Mouse (Mus musculus) retina, embryonic 14.5 days (tissue): ENCODE data around the gene 5430427O19Rik.

Experiments
- DNase-seq: peaks from one replicate; pipeline ENCODE4 v3.0.0-alpha.2; 2015; ENCODE audit warnings: low spot score

5430427O19Rik gene

DNA sequence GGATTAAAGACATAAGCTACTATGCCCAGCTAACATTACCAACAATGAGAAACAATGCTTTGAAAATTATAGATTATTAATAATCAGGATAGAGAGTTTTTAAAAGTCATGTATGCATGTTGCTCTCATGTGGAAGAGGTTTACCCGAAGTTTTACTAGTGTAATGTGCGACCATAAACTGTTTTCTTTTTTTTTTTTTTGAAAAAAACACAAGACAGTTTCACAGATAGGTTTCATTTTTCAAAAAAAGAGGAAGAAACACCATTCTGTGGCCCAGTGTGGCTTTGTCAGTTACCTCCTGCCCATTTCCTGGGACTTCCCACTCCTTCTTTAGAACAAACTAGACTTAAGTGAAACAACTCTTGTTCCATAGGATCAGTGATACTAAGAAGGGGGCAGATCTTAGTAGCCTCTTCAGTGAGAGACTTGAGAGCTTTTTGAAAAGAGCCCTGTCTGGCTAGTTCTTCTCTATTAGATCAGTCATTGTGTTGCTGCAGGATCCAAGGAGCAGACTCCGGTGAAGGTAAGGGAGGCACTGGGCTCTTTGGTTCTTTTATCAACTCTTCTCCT lies at the start of gene 5430427O19Rik:
Gene 5430427O19Rik (plus strand): TSS at position 441 of the 570 bp plus-strand sequence.
- no peak for DNase-seq

GRCm38 (mm10) chrX:85827719-85828453 lies 42.3 kb upstream of the 5430427O19Rik start:
- no peak for DNase-seq

DNA sequence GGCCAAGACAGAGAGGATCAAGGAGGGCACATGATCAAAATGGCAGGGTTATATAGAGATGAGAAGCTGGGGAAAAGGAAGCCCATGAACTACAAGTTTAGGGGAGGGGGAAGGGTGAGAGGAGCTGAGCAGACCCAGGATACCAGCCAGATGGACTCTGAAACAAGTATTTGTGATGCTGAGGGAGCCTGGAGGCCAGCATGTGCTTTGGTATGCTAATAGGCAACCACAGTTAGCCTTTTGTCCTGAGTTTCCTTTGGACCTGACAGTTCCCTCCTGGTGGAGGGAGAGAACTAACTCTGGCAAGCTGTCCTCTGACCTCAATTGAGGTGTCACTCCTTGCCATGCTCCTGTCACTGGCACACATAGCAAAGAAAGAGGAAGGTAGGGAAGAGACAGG lies 41.2 kb upstream of the 5430427O19Rik start:
- DNase-seq, result no peak

- no peak for DNase-seq
Measured at GRCm38 (mm10) chrX:85839174-85839573, 31.0 kb upstream of the 5430427O19Rik start.

DNA sequence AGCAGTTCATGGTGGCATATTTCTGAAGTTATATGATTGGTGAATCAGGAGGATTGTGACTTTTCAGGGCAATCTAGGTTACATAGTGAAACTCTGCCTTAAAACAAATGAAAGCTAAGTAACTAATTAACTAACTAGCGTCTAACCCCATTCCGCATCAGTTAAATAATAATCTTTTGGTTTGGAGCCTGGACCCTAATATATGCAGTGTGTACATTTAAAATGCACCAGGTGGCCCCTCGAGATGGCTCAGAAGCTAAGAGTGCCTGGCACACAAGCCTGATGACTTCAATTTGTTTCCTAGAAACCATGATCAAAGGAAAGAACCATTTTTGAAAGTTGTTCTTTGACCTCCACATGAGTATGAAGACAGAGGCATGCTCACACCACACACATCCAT lies 14.2 kb upstream of the 5430427O19Rik start:
- DNase-seq, result no peak

DNA sequence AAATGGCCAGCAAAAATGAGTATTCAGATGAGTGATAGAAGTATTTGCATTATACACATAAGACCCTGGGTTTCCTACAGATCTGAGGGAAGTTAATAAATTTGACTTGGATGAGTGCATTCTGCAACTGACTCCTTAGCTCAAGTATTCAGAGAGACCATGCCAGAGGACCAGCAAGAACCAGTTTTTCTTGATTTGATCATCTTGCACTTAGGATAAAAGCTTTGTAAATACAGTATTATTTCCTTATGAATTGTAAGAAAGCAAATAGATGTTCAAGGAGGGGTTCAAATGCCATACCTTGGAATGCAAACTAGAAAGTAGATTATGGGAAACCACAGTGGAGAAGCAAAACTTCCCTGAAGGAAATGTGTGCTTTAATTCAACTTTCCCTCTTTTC lies 13.0 kb upstream of the 5430427O19Rik start:
- DNase-seq, result no peak

DNA sequence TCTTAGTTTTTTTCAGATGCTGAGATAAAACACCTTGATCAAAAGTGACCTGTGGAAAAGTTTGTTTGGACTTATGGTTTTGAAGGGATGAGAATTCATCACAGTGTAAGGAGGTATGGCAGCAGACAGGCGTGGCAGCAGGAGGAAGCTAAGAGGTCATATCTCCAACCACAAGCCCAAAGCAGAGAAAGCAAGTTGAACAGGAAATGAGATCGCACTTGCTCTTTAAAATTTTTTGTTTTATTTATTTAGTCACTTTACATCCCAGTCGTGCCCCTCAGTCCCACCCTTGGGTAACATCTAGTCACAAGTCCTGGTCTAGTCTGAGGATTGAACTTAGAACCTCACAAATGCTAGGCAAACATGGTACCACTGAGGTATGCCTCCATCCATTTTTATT lies 2.1 kb upstream of the 5430427O19Rik start:
- DNase-seq, result no peak

GRCm38 (mm10) chrX:85871371-85872056 lies 1.4 kb downstream of the 5430427O19Rik start:
- no peak for DNase-seq

DNA sequence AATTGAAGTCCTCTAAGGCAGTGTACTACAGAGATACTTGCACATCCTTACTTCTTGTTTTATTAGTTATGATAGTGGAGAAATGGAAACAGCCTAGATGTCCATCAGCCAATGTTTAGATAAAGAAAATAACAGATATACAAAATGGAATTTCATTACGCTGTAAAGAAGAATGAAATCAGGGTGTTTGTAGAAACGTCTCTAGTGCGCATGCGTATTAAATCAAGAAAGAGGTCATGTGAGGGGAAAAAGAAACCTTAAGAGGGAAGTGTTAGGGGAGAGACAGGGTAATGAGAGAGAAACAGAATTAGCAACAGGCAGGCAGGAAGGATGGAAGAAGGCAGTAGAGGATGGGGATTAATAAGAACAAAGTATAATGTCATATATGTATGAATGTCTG lies 4.2 kb downstream of the 5430427O19Rik start:
- no peak for DNase-seq

DNA sequence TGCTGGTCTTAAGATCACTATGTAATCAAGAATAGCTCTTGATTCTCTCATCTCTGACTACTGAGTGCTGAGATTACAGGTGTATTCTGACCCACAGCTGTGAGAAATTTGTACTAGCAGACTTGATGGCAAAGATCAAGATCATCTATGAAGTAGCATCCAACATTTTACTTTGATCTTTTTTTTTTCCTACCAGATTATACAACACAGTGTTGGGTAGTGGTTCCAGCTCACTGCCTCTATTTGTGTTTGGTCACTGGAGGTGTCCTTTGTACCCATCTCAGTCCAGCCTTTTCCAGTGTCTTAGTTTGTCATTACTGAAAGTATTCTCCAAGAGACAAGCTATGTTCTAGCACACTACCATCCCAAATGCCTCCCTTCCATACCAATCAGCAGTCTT lies 5.8 kb downstream of the 5430427O19Rik start:
- DNase-seq, result no peak

- no peak for DNase-seq
Measured at GRCm38 (mm10) chrX:85877747-85878146, 7.6 kb downstream of the 5430427O19Rik start.

DNA sequence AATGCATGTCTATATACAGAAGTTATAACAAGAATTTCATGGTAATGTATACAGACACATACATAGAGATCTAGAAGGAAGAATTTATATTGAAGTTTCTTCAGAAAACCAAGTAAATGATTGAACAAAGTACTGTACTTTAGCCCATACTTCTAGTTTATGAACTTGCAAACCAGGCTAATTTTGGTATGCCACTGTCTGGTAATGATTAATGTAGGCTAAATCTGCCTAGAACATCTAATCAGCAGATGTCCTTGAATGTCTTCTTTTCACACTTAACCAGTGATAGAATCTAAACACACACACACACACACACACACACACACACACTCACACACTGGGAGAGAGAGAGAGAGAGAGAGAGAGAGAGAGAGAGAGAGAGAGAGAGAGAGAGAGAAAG lies 8.1 kb downstream of the 5430427O19Rik start:
- no peak for DNase-seq

DNA sequence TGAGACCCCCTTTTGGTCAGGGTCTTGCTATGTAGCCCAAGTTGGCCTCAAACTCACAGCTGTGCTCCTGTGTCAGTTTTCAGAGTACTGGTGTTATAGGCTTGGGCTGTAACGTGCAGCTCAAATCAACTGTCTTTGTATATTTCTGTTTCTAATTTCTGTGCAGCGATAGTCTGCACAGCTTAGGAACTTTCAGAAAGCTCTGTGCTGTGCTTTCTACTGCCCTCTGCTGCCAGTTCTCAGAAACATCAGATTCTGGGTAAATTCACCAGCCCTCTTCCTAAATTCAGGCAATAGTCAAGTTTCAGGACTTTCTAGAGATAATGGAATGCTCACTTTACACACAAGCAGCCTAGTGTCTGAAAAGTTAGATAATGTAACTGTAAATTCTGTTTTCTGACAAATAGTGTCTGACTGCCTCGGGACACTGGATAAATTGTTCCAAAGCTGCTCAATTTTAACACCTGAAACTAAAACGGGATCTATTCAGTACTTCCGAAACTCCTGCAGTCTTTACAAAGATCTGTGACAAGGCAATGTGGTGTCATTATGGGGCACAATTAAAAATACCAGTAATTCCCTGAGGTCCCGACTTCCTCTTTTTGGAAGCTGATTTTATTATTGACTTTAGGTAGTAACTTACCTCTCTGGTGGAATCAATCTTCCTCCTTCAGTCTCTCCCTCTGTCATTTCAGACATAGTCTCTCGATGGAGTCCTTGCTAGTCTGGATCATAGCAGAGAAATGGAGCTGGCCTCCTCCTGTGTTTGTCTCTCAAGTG lies 9.2 kb downstream of the 5430427O19Rik start:
- peak; percentile 60 for DNase-seq

GRCm38 (mm10) chrX:85886651-85887050 lies 16.5 kb downstream of the 5430427O19Rik start:
- DNase-seq, result no peak

DNA sequence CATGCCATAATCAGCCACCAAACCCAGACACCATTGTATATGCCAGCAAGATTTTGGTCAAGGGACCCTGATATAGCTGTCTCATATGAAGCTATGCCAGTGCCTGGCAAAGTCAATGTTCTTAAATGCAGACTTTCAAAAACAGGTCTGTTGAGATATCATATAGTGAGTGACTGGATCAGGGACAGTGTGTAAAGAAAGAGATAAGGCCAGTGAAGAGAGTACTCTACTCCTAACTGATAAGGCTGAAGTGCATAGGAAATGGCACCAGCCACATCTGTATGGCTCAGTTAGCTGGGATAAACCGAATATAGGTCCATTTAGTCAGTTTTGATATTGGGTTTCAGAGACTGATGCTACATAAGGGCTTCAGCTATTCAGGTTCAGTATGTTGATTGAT lies 31.0 kb downstream of the 5430427O19Rik start:
- DNase-seq, result no peak

DNA sequence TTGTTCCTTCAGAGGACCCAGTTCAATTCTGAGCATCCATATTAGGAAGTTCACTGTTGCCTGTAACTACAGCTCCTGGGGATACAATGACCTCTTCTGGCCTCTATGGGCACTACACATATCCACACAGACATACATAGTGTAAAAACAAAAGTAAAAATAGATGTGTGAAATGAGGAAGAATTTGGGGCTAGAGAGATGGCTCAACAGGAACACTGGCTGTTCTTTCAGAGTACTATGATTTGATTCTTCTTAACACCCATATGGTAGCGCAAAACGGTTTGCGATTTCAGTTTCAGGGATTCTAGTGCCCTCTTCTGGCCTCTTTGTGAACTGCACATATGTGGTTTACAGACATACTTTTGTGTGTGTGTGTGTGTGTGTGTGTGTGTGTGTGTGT lies 48.9 kb downstream of the 5430427O19Rik start:
- peak; percentile 15 for DNase-seq

DNA sequence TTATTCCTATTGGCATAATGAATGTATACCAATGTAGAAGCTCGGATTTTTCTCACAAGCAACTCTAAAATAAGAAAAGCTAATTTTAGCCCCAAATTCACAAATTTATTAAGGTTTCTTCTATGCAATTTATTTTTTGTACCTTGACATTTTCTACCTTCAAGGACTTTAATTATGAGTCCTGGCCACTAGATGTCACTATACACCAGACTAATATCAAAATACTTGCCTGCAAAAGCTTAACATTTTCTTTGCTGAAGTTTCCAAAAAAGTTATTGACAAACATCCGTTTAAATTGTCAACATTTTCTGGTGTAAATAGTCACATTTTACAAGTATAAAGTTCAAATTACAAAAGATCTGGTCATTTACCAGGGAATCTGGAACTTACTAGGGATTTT lies 62.8 kb downstream of the 5430427O19Rik start:
- DNase-seq, result peak; percentile 65
